Mouse (Mus musculus): ENCODE measurements around the gene Smlr1. TPM values are rescaled to one million over a fixed set of nuclear protein-coding genes. Genes with fewer than 3 reads are reported as not detected.

The Smlr1 gene
- 1 to 10 TPM in 1 of 2 experiments, under 1 TPM in 1; 0.39 to 5.1 TPM for total RNA-seq (2021)
- long read RNA-seq, experiment 1, transcript Smlr1-201 (2 exons, 669 nt), result major isoform, 7 of 7 reads
- long read RNA-seq, experiment 1, partial matches to known transcripts, result 0 of 7 reads
- long read RNA-seq, experiment 1, other reads (novel, unspliced or antisense), result 0 of 7 reads
- long read RNA-seq, experiment 2, result 0 reads

- no peak for DNase-seq (ENCODE audit: low spot score in 2 of 2)
Observed at GRCm38 (mm10) chr10:25535891-25536331, at the start of gene Smlr1. Gene Smlr1, minus strand, starts transcription at chr10:25536267.

DNA sequence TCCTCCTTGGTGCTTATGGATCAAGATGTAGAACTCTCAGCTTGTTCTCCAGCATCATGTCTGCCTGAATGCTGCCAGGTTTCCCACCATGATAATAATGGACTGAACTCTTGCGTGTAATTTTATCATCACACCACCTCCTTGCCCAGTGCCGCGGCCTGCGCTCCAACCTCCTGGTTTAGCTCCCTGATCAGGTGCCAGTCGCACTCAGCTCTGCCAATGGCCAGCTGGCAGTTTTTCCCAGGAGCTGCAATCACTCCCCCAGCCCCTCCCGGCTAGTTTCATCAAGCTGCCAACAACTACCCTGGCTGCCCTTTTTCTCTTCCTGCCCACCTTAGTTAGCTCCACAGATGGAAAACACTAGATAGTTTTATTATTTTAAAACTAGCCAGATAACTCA is 48.8 kb upstream of the Smlr1 start:
- no peak for DNase-seq (ENCODE audit: low spot score in 2 of 2)

DNA sequence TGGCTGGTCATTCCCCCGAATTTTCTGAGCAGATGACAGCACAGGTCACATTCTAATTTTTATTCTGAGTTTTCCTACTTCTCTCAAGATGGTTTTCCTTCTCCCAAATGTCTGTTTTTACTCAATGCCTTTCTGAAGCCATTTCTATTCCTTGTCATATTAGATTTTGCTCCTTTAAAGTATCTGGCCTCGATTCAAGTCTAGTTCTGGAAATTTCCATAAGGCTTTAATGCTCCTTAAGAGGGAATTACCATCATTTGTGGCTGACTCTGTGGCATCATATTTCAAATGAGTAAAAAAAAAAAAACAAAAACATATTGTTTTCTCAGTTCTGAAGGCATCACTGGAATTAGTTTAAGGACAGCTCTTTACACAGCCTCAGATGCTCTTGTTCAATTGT is 44.0 kb upstream of the Smlr1 start:
- no peak for DNase-seq (ENCODE audit: low spot score in 2 of 2)

DNA sequence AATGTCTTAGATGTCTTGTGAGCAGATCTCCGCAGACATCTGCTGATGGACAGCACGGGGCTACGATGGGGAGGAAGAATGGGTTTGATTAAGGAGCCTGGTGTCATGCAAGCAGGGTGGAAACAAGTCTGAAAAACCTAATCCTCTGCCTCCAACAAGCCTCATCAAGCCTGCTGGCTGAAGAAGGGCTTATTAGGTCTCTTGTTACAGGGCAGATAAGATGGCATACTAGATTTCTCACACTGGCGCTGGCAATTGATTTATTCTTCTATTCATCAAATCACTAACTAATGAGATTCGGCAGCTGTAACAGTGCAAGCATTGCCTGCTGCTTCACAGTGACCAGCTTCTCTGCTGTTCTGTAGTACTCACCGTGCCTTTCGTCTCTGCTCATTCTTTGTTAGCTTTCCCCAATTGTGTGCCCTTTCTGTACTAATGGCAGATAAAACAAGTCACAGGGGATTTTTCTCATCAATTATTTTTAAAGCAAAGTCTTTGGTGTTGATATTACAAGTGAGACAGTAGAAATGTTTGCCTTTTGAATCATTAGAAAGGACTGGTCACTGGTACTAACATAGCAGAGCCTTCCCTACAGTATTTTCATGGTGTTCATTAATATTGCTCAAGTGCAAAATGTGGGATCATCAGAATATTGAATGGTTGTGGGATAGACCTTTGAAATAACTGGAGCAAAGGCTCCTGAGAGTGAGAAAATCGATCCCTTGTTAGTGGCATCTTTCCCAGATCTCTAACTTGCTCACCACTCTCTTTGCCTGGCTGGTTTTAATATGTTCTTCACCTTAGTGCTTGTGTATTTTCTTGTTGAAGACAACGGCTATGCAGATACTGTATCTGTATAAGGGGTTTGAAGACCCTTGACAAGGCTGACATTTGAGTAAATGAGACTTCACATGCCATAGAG is 35.5 kb upstream of the Smlr1 start:
- DNase-seq (ENCODE audit: low spot score in 2 of 2), result no peak

DNA sequence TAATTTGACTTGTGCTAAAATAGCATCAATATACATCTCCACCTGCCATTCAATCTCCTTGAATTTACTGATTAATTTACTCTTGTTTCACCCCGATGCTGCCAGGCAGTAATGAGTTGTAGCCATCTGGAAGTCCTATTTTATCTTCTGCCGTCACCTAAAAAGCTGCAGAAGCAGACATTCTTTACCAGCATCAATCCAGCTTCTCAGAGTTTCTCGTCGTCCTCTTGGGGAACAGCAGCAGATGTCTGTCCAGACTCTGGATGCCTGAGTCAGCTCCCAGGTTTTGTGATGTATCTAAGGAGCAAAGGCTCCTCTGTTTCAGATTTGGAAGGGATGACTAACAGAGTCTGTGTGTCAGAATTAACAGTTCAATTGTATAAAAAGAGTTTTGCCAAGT is 16.9 kb upstream of the Smlr1 start:
- no peak for DNase-seq (ENCODE audit: low spot score in 2 of 2)

DNA sequence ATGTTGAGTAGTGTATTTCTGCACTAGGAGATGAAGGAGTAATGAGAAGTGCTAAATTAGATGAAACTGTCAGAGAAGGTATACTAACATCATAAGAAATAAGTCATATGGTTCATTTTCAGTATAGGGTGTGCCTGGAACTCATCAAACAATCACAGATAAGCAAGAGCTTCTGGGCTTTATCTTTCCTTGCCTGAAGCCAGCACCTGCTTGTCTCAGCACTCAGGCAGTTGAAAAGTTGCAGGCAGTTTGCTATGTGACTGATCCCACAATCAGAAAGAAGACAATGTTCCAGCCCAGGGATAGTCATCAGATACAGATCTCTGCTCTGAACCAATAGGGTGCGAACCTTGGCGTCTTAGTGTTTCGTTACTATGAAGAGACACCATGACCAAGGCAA is 5.0 kb upstream of the Smlr1 start:
- DNase-seq (ENCODE audit: low spot score in 2 of 2), result no peak

- DNase-seq (ENCODE audit: low spot score in 2 of 2), result no peak
Observed at GRCm38 (mm10) chr10:25539771-25540168, 3.7 kb upstream of the Smlr1 start.

- DNase-seq (ENCODE audit: low spot score in 2 of 2), result no peak
Observed at GRCm38 (mm10) chr10:25539146-25539770, 3.2 kb upstream of the Smlr1 start.

- DNase-seq (ENCODE audit: low spot score in 2 of 2), result no peak
Observed at GRCm38 (mm10) chr10:25538738-25539137, 2.7 kb upstream of the Smlr1 start.

- DNase-seq (ENCODE audit: low spot score in 2 of 2), result no peak
Observed at GRCm38 (mm10) chr10:25536621-25537020, 554 bp upstream of the Smlr1 start.

DNA sequence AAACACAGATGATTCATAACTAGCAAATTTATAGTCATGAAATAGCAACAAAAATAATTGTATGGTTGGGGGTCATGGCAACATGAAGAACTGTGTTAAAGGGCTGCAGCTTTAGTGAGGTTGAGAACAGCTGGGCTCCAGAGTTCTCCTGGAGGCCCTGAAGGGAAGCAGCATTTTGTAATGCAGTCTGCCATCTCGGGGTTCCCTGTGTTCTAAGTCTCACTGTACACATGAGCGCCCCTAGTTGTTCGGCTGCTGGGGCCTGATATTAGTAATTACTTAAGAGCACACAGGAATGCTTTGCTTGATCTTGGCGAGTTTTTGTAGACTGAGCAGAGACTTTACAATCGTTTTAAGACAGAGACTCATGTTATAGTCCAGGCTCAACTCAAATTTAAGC is 1.6 kb downstream of the Smlr1 start:
- no peak for DNase-seq (ENCODE audit: low spot score in 2 of 2)

- DNase-seq (ENCODE audit: low spot score in 2 of 2), result no peak
Observed at GRCm38 (mm10) chr10:25533513-25534246, 2.4 kb downstream of the Smlr1 start.

GRCm38 (mm10) chr10:25533105-25533504 is 3.0 kb downstream of the Smlr1 start:
- DNase-seq (ENCODE audit: low spot score in 2 of 2), result no peak

- no peak for DNase-seq (ENCODE audit: low spot score in 2 of 2)
Observed at GRCm38 (mm10) chr10:25531335-25531734, 4.7 kb downstream of the Smlr1 start.

- DNase-seq (ENCODE audit: low spot score in 2 of 2), result no peak
Observed at GRCm38 (mm10) chr10:25527126-25527525, 8.9 kb downstream of the Smlr1 start.

GRCm38 (mm10) chr10:25526622-25527021 is 9.4 kb downstream of the Smlr1 start:
- no peak for DNase-seq (ENCODE audit: low spot score in 2 of 2)

- no peak for DNase-seq (ENCODE audit: low spot score in 2 of 2)
Observed at GRCm38 (mm10) chr10:25526156-25526555, 9.9 kb downstream of the Smlr1 start.

GRCm38 (mm10) chr10:25523727-25524126 is 12.3 kb downstream of the Smlr1 start:
- no peak for DNase-seq (ENCODE audit: low spot score in 2 of 2)

DNA sequence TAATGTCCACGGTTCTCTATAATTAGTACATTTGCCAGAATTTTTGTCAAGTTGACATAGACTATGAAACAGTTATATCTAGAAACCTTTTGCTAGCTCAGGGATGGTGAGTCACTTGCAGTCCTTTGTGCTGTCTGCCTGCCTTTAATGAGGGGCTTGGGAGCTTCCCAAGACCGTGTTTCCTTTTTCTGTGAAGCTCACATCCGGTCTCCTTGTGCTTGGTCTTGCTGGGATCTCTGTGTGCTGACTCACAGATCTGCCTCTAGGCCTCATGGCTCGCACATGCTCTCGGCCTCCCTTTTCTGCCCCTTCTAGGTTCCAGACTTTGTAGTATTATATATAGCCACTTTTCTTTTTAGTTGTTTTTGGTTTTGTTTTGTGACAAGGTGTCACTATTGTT is 15.6 kb downstream of the Smlr1 start:
- DNase-seq (ENCODE audit: low spot score in 2 of 2), result no peak

GRCm38 (mm10) chr10:25519954-25520353 is 16.1 kb downstream of the Smlr1 start:
- no peak for DNase-seq (ENCODE audit: low spot score in 2 of 2)

DNA sequence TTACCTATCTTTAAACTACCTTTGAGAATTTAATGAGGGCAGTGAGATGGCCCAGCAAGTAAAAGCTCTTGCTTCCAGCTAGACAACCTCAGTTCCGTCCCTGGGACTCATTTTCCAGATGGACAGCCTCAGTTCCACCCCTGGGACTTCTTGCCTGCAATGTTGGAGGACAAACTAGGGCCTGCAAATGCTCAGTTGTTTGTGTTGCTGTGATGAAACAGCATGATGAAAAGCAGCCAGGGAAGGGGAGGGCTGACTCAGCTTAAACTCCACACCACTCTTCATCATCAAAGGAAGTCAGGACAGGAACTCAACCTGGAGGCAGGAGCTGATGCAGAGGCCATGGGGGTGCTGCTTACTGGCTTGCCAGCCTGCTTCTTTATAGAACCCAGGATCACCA is 22.2 kb downstream of the Smlr1 start:
- no peak for DNase-seq (ENCODE audit: low spot score in 2 of 2)
